Mouse (Mus musculus): ENCODE data around the gene Zfp729b. TPM values are rescaled to one million over a fixed set of nuclear protein-coding genes. Genes with fewer than 3 reads are reported as not detected.
A peak's percentile ranks its signal among the peaks of the same experiment; 100 is the strongest.

Gene Zfp729b
- total RNA-seq (2021) = 10 to 100 TPM; 11.3 to 11.4 TPM

- peak; percentile 83 for DNase-seq
- intact Hi-C loops (cut with DNase I) = no loop called here
Observed at GRCm38 (mm10) chr13:67609066-67609876, at the start of gene Zfp729b. TSS of gene Zfp729b (minus strand) at chr13:67609707.

- intact Hi-C loops (cut with DNase I) = no loop called here
- no peak for DNase-seq
Observed at GRCm38 (mm10) chr13:67652496-67652895, 43.0 kb upstream of the Zfp729b start.

- DNase-seq = peak; percentile 75
- intact Hi-C loops (cut with DNase I) = loop anchor here (5.0 kb wide), 1 partner anchor 45 kb away; no protein-coding TSS in a partner anchor
Observed at GRCm38 (mm10) chr13:67637294-67638007, 27.9 kb upstream of the Zfp729b start, which contains the start of the genes Gm49345 and Zfp729a. TSS of gene Gm49345 (minus strand) at chr13:67637769. TSS of gene Zfp729a (minus strand) at chr13:67637791.

DNA sequence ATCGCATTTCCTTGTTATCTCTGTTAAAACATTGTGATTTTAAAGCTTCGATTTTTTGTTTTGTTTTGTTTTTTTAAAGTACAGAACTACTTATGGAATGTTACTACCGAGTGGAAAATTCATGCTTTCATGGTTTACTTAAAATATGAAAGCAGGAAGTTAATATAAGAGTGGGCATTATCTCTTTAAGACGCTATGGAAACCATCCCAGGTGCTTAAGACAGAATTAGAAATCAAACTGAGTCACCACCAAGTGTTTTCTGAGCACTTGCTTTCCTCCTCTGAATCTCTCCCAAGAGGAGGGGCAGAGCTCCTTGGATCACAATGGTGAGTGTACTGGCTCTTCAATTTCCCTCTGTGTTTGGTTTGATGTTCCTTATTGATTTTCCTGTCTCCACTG is 601 bp upstream of the Zfp729b start:
- no peak for DNase-seq
- intact Hi-C loops (cut with DNase I) = no loop called here

GRCm38 (mm10) chr13:67572591-67573189 is 36.8 kb downstream of the Zfp729b start:
- intact Hi-C loops (cut with DNase I) = no loop called here
- no peak for DNase-seq

DNA sequence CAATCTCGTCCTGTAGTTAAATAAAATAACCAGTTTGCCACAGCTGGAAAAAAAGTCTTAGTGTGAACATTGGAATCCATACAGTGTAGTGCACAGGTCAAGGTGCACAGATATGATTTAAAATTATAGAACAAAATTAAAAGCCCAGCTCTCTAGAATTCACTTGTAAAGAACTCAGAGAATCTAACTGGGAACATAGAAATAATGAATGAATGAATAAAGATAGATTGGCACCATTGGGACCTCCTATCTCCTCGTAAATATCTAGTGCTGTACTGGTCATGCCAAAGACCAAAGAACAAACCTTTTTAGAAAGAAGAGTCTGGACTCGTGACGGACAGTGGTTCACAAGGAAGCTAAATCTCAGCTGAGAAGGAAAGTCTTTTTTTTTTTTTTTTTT is 55.8 kb downstream of the Zfp729b start, which contains the start of gene Zfp748:
Gene Zfp748 (minus strand): TSS at position 101 of the 400 bp plus-strand sequence.
- no peak for DNase-seq
- intact Hi-C loops (cut with DNase I) = no loop called here

- intact Hi-C loops (cut with DNase I) = no loop called here
Observed at GRCm38 (mm10) chr13:67552505-67553346, 56.8 kb downstream of the Zfp729b start.

DNA sequence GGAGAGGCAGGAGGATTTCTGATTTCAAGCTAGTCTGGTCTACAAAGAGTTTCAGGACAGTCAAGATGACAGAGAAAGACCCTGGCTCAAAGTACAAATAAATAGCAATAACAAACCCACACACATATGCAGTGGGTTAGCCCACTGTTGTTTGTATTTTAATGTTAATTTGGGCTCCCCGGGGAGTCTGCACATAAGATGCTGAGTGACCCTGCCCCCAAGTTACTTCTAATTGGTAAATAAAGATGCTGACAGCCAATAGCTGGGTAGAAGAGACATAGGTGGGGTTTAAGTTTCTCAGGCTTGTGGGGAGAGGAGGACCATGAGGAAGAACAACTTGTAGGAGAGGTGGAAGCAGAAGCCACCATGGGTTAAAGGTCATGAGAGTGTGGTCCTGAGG is 63.6 kb downstream of the Zfp729b start:
- intact Hi-C loops (cut with DNase I) = no loop called here
- no peak for DNase-seq

More at GRCm38 (mm10) chr13:67552505-67553346, 56.8 kb downstream of the Zfp729b start:
- DNase-seq = peak; percentile 81

Other genes starting within 250 kb of the Zfp729b start
- not detected for gene Gm28044, start 249.2 kb downstream of the Zfp729b start, total RNA-seq (2021)
- gene Zfp953, start 249.1 kb downstream of the Zfp729b start, total RNA-seq (2021) = 1 to 10 TPM in 1 of 2 experiments, under 1 TPM in 1; 0.58 to 1.1 TPM
- gene Gm28041, start 234.0 kb downstream of the Zfp729b start, total RNA-seq (2021) = not detected
- gene Zfp456, start 233.9 kb downstream of the Zfp729b start, total RNA-seq (2021) = under 1 TPM; 0.60 to 0.82 TPM
- gene Zfp429, start 209.9 kb downstream of the Zfp729b start, total RNA-seq (2021) = 1 to 10 TPM; 3.1 to 3.2 TPM
- 1 to 10 TPM; 1.7 to 2.8 TPM for gene Zfp459, start 188.3 kb downstream of the Zfp729b start, total RNA-seq (2021)
- 10 to 100 TPM in 1 of 2 experiments, 1 to 10 TPM in 1; 8.6 to 10.8 TPM for gene Zfp874a, start 158.1 kb downstream of the Zfp729b start, total RNA-seq (2021)
- 10 to 100 TPM; 10.6 to 12.1 TPM for gene Zfp874b, start 125.4 kb downstream of the Zfp729b start, total RNA-seq (2021)
- gene Zfp58, start 109.2 kb downstream of the Zfp729b start, total RNA-seq (2021) = 1 to 10 TPM; 7.9 to 8.3 TPM
- not detected for gene Gm26965, start 83.6 kb downstream of the Zfp729b start, total RNA-seq (2021)
- gene Zfp87, start 83.5 kb downstream of the Zfp729b start, total RNA-seq (2021) = 10 to 100 TPM; 25.6 to 26.7 TPM
- 10 to 100 TPM; 10.1 to 10.9 TPM for gene Zfp748, start 55.9 kb downstream of the Zfp729b start, total RNA-seq (2021)
- 1 to 10 TPM in 1 of 2 experiments, under 1 TPM in 1; 0.48 to 1.1 TPM for gene Gm49345, start 28.1 kb upstream of the Zfp729b start, total RNA-seq (2021)
- gene Zfp729a, start 28.1 kb upstream of the Zfp729b start, total RNA-seq (2021) = 1 to 10 TPM; 9.7 to 10.0 TPM
- gene Zfp738, start 77.4 kb upstream of the Zfp729b start, total RNA-seq (2021) = 10 to 100 TPM; 21.5 to 25.0 TPM
- gene Zfp65, start 119.5 kb upstream of the Zfp729b start, total RNA-seq (2021) = 10 to 100 TPM; 20.6 TPM
- 1 to 10 TPM; 7.2 to 9.1 TPM for gene Zfp85, start 145.5 kb upstream of the Zfp729b start, total RNA-seq (2021)
- gene Zfp493, start 170.0 kb upstream of the Zfp729b start, total RNA-seq (2021) = 1 to 10 TPM; 3.2 to 4.9 TPM
- 10 to 100 TPM in 1 of 2 experiments, 1 to 10 TPM in 1; 7.9 to 11.2 TPM for gene Zfp273, start 204.0 kb upstream of the Zfp729b start, total RNA-seq (2021)
- gene Gm10037, start 221.4 kb upstream of the Zfp729b start, total RNA-seq (2021) = 1 to 10 TPM; 3.8 to 5.3 TPM